Mouse (Mus musculus) kidney, postnatal 4 days (tissue): ENCODE results near the gene Ttc33.

Experiments
- DNase-seq, 2 experiments: peaks; one replicate each; pipeline ENCODE4 v3.0.0; 2021; ENCODE audit warnings: mixed read lengths in 2 of 2

Ttc33 gene

GRCm38 (mm10) chr15:5242241-5243035, 57.1 kb downstream of the Ttc33 start:
- peak; percentile 52 to 54 for DNase-seq

- peak; percentile 26 to 43 for DNase-seq
Measured at GRCm38 (mm10) chr15:5243036-5243958, 58.0 kb downstream of the Ttc33 start.

GRCm38 (mm10) chr15:5243959-5244905, 58.9 kb downstream of the Ttc33 start, which contains the start of gene Ptger4:
Gene Ptger4, minus strand, starts transcription at chr15:5244187.
- peak; percentile 96 to 97 for DNase-seq

- DNase-seq, result no peak
Measured at GRCm38 (mm10) chr15:5250182-5250581, 64.9 kb downstream of the Ttc33 start.

- DNase-seq, result no peak
Measured at GRCm38 (mm10) chr15:5260183-5260582, 74.9 kb downstream of the Ttc33 start.

DNA sequence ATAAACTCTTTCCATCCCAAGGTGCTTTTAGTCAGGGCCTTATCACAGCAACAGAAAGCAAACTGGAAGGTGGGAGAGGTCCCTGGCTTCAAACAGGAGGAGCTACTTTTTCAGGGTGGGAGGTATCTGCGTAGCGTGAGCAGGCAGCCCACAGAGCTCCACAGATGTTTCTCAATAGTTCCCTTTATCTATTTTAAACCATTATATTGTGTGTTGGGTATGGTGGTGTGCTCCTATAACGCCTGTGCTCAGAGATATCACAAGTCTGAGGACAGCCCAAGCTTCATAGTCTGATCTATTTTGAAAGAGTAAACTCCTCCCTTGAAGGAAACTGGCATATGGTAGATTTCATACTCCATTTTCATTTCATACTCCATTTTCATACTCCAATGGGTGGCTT, 75.7 kb downstream of the Ttc33 start:
- DNase-seq, result no peak

DNA sequence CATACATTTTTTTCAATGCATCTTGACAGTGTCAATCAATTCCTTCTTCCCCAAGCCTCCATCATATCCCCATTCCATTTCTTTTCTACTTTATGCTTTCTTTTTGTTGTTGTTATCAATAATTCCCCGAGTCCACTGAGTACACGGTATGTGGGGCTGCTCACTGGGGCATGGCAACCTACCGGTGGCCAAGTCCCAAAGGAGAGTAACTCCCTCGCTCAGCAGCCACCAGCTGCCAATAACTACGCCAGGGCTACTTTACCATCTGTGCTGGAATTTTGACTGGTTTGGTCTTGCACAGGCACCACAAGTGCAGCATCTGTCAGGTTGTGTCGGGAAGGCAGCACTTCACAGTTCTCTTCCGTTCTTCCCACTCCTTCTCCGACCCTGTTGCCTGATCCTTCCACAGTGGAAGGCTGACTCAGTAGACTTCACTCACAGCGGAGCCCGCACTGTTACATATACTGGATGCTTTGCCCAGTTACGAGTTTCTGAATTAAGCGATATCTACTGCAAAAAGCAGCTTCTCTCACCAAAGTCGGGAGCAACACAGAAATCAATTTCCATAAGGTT, 76.9 kb downstream of the Ttc33 start:
- peak in 1 of 2 experiments; percentile 25 for DNase-seq

DNA sequence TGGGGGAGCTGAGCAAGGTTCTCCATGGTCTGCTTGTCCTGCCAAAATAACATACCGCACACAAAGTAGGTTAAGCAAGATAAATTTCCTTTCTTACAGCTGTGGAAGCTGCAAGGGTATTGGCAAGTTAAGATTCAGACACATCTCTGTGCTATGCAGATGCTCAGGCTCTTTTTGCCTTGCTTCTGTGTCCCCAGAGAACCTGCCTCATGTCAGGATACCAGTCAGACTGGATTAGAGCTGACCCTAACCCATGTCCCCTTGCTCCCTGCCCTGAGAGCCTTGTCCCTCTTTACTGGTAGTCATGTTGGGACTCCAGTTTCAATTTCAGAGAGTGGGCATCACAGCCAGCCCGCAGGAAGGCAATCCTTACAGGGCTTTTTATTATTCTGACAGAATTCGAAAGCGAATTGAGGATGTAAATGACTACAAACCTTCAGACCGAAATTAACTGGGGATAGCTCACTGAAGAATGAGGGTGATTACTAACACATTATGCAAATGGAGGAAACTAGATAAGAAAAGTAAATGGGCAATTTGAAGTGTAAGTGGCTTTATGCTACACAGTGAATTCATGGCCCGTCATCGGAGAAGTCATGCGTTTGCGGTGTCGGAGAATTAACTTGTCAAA, 77.7 kb downstream of the Ttc33 start:
- peak; percentile 4 to 13 for DNase-seq

DNA sequence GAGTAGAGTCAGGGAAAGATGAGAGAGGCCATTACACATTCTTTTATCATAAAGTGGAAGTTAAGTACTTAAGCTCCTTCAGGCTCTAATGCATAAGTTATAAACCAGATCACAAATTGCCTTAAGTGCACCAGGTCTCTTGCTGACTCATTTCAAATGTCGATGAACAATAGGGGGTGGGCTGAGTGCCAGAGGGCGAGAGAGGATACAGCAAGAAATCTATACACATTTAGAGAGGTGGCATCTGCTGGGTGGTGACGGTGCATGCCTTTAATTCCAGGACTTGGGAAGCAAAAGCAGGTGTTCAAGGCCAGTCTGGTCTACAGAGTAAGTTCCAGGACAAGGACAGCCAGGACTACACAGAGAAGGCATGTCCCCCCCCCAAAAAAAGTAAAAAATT, 80.8 kb downstream of the Ttc33 start:
- DNase-seq, result no peak
